Mouse (Mus musculus): ENCODE data around the gene Gm20431.

The Gm20431 gene

GRCm38 (mm10) chr2:167565682-167566081, 95.6 kb downstream of the Gm20431 start:
- TF ChIP-seq CTCF (conservative IDR thresholded peaks at IDR 0.05; ENCODE audit: low read length), result no peak
- no peak for TF ChIP-seq NANOG (IDR thresholded peaks at IDR 0.05; ENCODE audit: borderline replicate concordance, low read length)
- TF ChIP-seq POU5F1 (IDR thresholded peaks at IDR 0.05; ENCODE audit: borderline replicate concordance, low read length), result no peak
- Histone ChIP-seq H3K9me3 (ENCODE audit: low read length) (no peaks in the 10 kb centered on the region), H3K27me3 (ENCODE audit: insufficient read depth, low read length) (peaks cover 63% of the 10 kb centered on the region), H3K36me3 (ENCODE audit: insufficient read depth, low read length) (no peaks in the 10 kb centered on the region), H3K4me1 (replicated peaks; ENCODE audit: low read depth, low read length) (peaks cover 49% of the 10 kb centered on the region), H3K4me3 (replicated peaks; ENCODE audit: low read length) (peak overlapping the region; percentile 57)

GRCm38 (mm10) chr2:167565312-167565656, 96.0 kb downstream of the Gm20431 start:
- no peak overlapping the region; the same call in 1 of the 2 replicates for H3K4me3 ChIP-seq (replicated peaks; ENCODE audit: low read length)

GRCm38 (mm10) chr2:167564551-167565311, 96.6 kb downstream of the Gm20431 start:
- Histone ChIP-seq H3K9me3 (ENCODE audit: low read length) (no peaks in the 10 kb centered on the region), H3K4me1 (replicated peaks; ENCODE audit: low read depth, low read length) (peaks cover 49% of the 10 kb centered on the region), H3K36me3 (ENCODE audit: insufficient read depth, low read length) (no peaks in the 10 kb centered on the region), H3K27me3 (ENCODE audit: insufficient read depth, low read length) (peaks cover 64% of the 10 kb centered on the region), H3K4me3 (replicated peaks; ENCODE audit: low read length) (no peak overlapping the region)
- TF ChIP-seq CTCF (conservative IDR thresholded peaks at IDR 0.05; ENCODE audit: low read length), result no peak

More at GRCm38 (mm10) chr2:167565312-167565656, 96.0 kb downstream of the Gm20431 start:
- Histone ChIP-seq H3K9me3 (ENCODE audit: low read length) (no peaks in the 10 kb centered on the region), H3K4me1 (replicated peaks; ENCODE audit: low read depth, low read length) (peaks cover 48% of the 10 kb centered on the region), H3K27me3 (ENCODE audit: insufficient read depth, low read length) (peaks cover 63% of the 10 kb centered on the region), H3K36me3 (ENCODE audit: insufficient read depth, low read length) (no peaks in the 10 kb centered on the region)
- no peak for TF ChIP-seq CTCF (conservative IDR thresholded peaks at IDR 0.05; ENCODE audit: low read length)
- no peak for TF ChIP-seq POU5F1 (IDR thresholded peaks at IDR 0.05; ENCODE audit: borderline replicate concordance, low read length)
- TF ChIP-seq NANOG (IDR thresholded peaks at IDR 0.05; ENCODE audit: borderline replicate concordance, low read length), result no peak

GRCm38 (mm10) chr2:167563703-167564102, 97.6 kb downstream of the Gm20431 start:
- H3K9me3 ChIP-seq (ENCODE audit: low read length), result no peaks in the 10 kb centered on the region
- no peak for TF ChIP-seq POU5F1 (IDR thresholded peaks at IDR 0.05; ENCODE audit: borderline replicate concordance, low read length)
- no peak for TF ChIP-seq CTCF (conservative IDR thresholded peaks at IDR 0.05; ENCODE audit: low read length)
- TF ChIP-seq NANOG (IDR thresholded peaks at IDR 0.05; ENCODE audit: borderline replicate concordance, low read length), result no peak

GRCm38 (mm10) chr2:167563035-167563434, 98.3 kb downstream of the Gm20431 start:
- TF ChIP-seq POU5F1 (IDR thresholded peaks at IDR 0.05; ENCODE audit: borderline replicate concordance, low read length) (no peak), NANOG (IDR thresholded peaks at IDR 0.05; ENCODE audit: borderline replicate concordance, low read length) (no peak), CTCF (conservative IDR thresholded peaks at IDR 0.05; ENCODE audit: low read length) (no peak)
- Histone ChIP-seq H3K27me3 (ENCODE audit: insufficient read depth, low read length) (peaks cover 69% of the 10 kb centered on the region), H3K9me3 (ENCODE audit: low read length) (no peaks in the 10 kb centered on the region), H3K4me3 (replicated peaks; ENCODE audit: low read length) (no peak overlapping the region), H3K36me3 (ENCODE audit: insufficient read depth, low read length) (no peaks in the 10 kb centered on the region), H3K4me1 (replicated peaks; ENCODE audit: low read depth, low read length) (peaks cover 59% of the 10 kb centered on the region)

More at GRCm38 (mm10) chr2:167563703-167564102, 97.6 kb downstream of the Gm20431 start:
- H3K4me3 ChIP-seq (replicated peaks; ENCODE audit: low read length), result no peak overlapping the region
- H3K4me1 ChIP-seq (replicated peaks; ENCODE audit: low read depth, low read length), result peaks cover 54% of the 10 kb centered on the region
- no peaks in the 10 kb centered on the region for H3K36me3 ChIP-seq (ENCODE audit: insufficient read depth, low read length)
- peaks cover 70% of the 10 kb centered on the region for H3K27me3 ChIP-seq (ENCODE audit: insufficient read depth, low read length)

GRCm38 (mm10) chr2:167562101-167562500, 99.2 kb downstream of the Gm20431 start:
- Histone ChIP-seq H3K4me3 (replicated peaks; ENCODE audit: low read length) (no peak overlapping the region), H3K27me3 (ENCODE audit: insufficient read depth, low read length) (peaks cover 68% of the 10 kb centered on the region), H3K4me1 (replicated peaks; ENCODE audit: low read depth, low read length) (peaks cover 60% of the 10 kb centered on the region), H3K36me3 (ENCODE audit: insufficient read depth, low read length) (no peaks in the 10 kb centered on the region), H3K9me3 (ENCODE audit: low read length) (no peaks in the 10 kb centered on the region)
- TF ChIP-seq POU5F1 (IDR thresholded peaks at IDR 0.05; ENCODE audit: borderline replicate concordance, low read length) (no peak), NANOG (IDR thresholded peaks at IDR 0.05; ENCODE audit: borderline replicate concordance, low read length) (no peak), CTCF (conservative IDR thresholded peaks at IDR 0.05; ENCODE audit: low read length) (no peak)

GRCm38 (mm10) chr2:167559413-167559812, 101.9 kb downstream of the Gm20431 start:
- no peaks in the 10 kb centered on the region for H3K36me3 ChIP-seq (ENCODE audit: insufficient read depth, low read length)
- H3K4me1 ChIP-seq (replicated peaks; ENCODE audit: low read depth, low read length), result peaks cover 63% of the 10 kb centered on the region
- no peaks in the 10 kb centered on the region for H3K9me3 ChIP-seq (ENCODE audit: low read length)
- peaks cover 63% of the 10 kb centered on the region for H3K27me3 ChIP-seq (ENCODE audit: insufficient read depth, low read length)
- H3K4me3 ChIP-seq (replicated peaks; ENCODE audit: low read length), result peak overlapping the region; percentile 68
- TF ChIP-seq NANOG (IDR thresholded peaks at IDR 0.05; ENCODE audit: borderline replicate concordance, low read length) (no peak), CTCF (conservative IDR thresholded peaks at IDR 0.05; ENCODE audit: low read length) (no peak), POU5F1 (IDR thresholded peaks at IDR 0.05; ENCODE audit: borderline replicate concordance, low read length) (no peak)
